Mouse (Mus musculus): ENCODE measurements around the gene Adgrg6. TPM values are rescaled to one million over a fixed set of nuclear protein-coding genes. Genes with fewer than 3 reads are reported as not detected.

Gene Adgrg6
- polyA plus RNA-seq, 1 experiment from 2014 or later: 5.0 TPM

DNA sequence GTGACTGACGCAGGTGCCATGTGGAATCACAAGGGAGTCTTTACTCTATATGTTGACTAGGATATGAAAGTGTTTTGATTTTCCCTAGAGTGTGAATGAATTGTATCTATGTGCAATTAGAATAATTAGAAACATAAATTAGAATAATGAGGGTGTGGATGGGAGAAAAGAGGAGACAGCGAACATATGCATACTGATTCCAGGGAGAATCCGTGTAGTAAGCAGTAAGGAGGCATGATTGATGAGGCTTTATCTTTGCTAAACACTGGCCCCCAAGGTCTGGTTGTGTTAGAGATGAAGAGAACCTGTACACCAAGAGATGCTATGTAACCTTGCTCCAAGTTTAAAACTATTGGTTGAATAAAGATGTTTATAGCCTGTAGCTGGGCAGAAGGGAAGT is 187.2 kb downstream of the Adgrg6 start:
- H3K9me3 ChIP-seq: no peaks in the 10 kb centered on the region
- WGBS: 70% methylated on average over 3 of the region's 3 CpGs
- ATAC-seq (ENCODE audit: insufficient read depth, low FRiP score, low read depth): no peak
- no peak overlapping the region for H3K4me2 ChIP-seq
- no peak overlapping the region for H3K9ac ChIP-seq
- no peaks in the 10 kb centered on the region for H3K27me3 ChIP-seq (replicated peaks)
- H3K36me3 ChIP-seq: no peaks in the 10 kb centered on the region
- H3K4me1 ChIP-seq: no peaks in the 10 kb centered on the region
- no peak overlapping the region for H3K4me3 ChIP-seq (replicated peaks)
- H3K27ac ChIP-seq: no peak overlapping the region

Other genes starting within 250 kb of the Adgrg6 start
- gene Vta1, start 159.9 kb upstream of the Adgrg6 start, polyA plus RNA-seq (2015; fragmentation: Nextera tagmentation; extraction: Ambion mirVana): 86.1 and 90.6 TPM in 2 replicates
- gene Nmbr, start 159.9 kb upstream of the Adgrg6 start, polyA plus RNA-seq (2015; fragmentation: Nextera tagmentation; extraction: Ambion mirVana): 0.18 and 0.33 TPM in 2 replicates
- not detected in 2 replicates for gene Gje1, start 172.6 kb upstream of the Adgrg6 start, polyA plus RNA-seq (2015; fragmentation: Nextera tagmentation; extraction: Ambion mirVana)

Data from stomach, embryonic 15.5 days (tissue).